Comparison of ENCODE assay signal across 30 mouse cellular contexts in the genomic region with DNA sequence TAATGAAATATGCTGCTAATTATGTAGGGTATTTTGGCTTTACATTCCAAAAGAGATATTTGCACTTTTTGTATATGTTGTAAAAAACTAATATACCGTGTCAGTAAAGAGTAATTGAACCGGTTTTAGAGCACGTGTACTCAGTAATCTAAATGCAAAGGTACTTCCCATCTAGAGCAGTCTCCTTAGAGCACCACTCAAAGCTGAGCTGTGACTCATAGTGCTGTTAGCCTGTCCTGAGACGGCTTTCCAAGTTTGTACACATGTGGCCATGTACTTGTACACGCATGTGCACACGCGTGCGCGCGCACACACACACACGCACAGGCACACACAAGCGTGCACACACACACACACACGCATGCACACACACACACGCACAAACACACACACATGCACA. TPM values are rescaled to one million over a fixed set of nuclear protein-coding genes. Genes with fewer than 3 reads are reported as not detected.
"Had no signal": no experiment of that assay in that cellular context is flagged by ENCODE, and none has a peak within 500 bp of the region (broad histone marks: within the 10 kb centered on the region; RNA-seq: fewer than 3 reads in every experiment).

No protein-coding gene starts in this region.

- H3K9me3 ChIP-seq: limb, embryonic 12.5 days; limb, embryonic 13.5 days; limb, embryonic 15.5 days; liver, embryonic 13.5 days; liver, embryonic 15.5 days; lung, embryonic 15.5 days; midbrain, embryonic 10.5 days; midbrain, embryonic 12.5 days; midbrain, embryonic 13.5 days; midbrain, embryonic 15.5 days; neural tube, embryonic 12.5 days; neural tube, embryonic 13.5 days had no signal

- H3K36me3 ChIP-seq: limb, embryonic 12.5 days; limb, embryonic 13.5 days; limb, embryonic 15.5 days; liver, embryonic 12.5 days; liver, embryonic 13.5 days; liver, embryonic 15.5 days; lung, embryonic 15.5 days; midbrain, embryonic 10.5 days; midbrain, embryonic 12.5 days; midbrain, embryonic 13.5 days; midbrain, embryonic 15.5 days; neural tube, embryonic 12.5 days; neural tube, embryonic 13.5 days had no signal

- H3K9ac ChIP-seq: limb, embryonic 12.5 days; limb, embryonic 13.5 days; limb, embryonic 15.5 days; liver, embryonic 12.5 days; liver, embryonic 13.5 days; liver, embryonic 14.5 days; liver, embryonic 15.5 days; liver, postnatal 0 days; lung, embryonic 14.5 days; lung, embryonic 15.5 days; midbrain, embryonic 12.5 days; midbrain, embryonic 13.5 days; midbrain, embryonic 15.5 days; neural tube, embryonic 12.5 days; neural tube, embryonic 13.5 days had no signal

- H3K4me2 ChIP-seq: limb, embryonic 12.5 days; limb, embryonic 13.5 days; limb, embryonic 15.5 days; liver, embryonic 11.5 days; liver, embryonic 12.5 days; liver, embryonic 13.5 days; liver, embryonic 15.5 days; lung, embryonic 14.5 days; lung, embryonic 15.5 days; midbrain, embryonic 11.5 days; midbrain, embryonic 12.5 days; midbrain, embryonic 13.5 days; midbrain, embryonic 15.5 days; neural tube, embryonic 12.5 days; neural tube, embryonic 13.5 days had no signal

- H3K27me3 ChIP-seq: limb, embryonic 12.5 days; limb, embryonic 13.5 days; limb, embryonic 15.5 days; liver, embryonic 12.5 days; liver, embryonic 13.5 days; liver, embryonic 15.5 days; lung, embryonic 15.5 days; midbrain, embryonic 12.5 days; midbrain, embryonic 13.5 days; midbrain, embryonic 15.5 days; neural tube, embryonic 12.5 days; neural tube, embryonic 13.5 days had no signal

- ATAC-seq: liver, embryonic 12.5 days; liver, postnatal 0 days; midbrain, embryonic 13.5 days; midbrain, embryonic 15.5 days; midbrain, embryonic 16.5 days had no signal

- H3K4me3 ChIP-seq: left cerebral cortex, adult 2 months; limb, embryonic 12.5 days; limb, embryonic 13.5 days; limb, embryonic 15.5 days; liver, embryonic 12.5 days; liver, embryonic 13.5 days; liver, embryonic 15.5 days; lung, embryonic 15.5 days; midbrain, embryonic 10.5 days; midbrain, embryonic 12.5 days; midbrain, embryonic 13.5 days; midbrain, embryonic 15.5 days; myocyte; neural tube, embryonic 12.5 days; neural tube, embryonic 13.5 days had no signal

- DNase-seq: layer of hippocampus, postnatal 36 days; left cerebral cortex, postnatal 4 days; liver; liver, embryonic 13.5 days; liver, postnatal 0 days; lung, adult 18-20 months; lung, adult 2 months; lung, embryonic 14.5 days; lung, postnatal 10 days; lung, postnatal 36 days; midbrain, embryonic 14.5 days had no signal

- H3K27ac ChIP-seq: left cerebral cortex, adult 2 months; limb, embryonic 12.5 days; limb, embryonic 13.5 days; limb, embryonic 15.5 days; liver, embryonic 12.5 days; liver, embryonic 13.5 days; liver, embryonic 14.5 days; liver, embryonic 15.5 days; lung, embryonic 15.5 days; macrophage; midbrain, embryonic 10.5 days; midbrain, embryonic 12.5 days; midbrain, embryonic 13.5 days; midbrain, embryonic 15.5 days; neural tube, embryonic 12.5 days; neural tube, embryonic 13.5 days had no signal

RNA-seq across cellular contexts. Expression of a gene that starts 25.3 kb away (rescaled TPM):
- polyA plus RNA-seq: macrophage had no signal
